8 mouse cellular contexts compared by ENCODE assay signal in genomic region chr14:30008733-30009575, GRCm38 (mm10). TPM values are rescaled to one million over a fixed set of nuclear protein-coding genes. Genes with fewer than 3 reads are reported as not detected.
A peak's percentile ranks its signal among the peaks of the same experiment; 100 is the strongest.
DNase-seq lines count a peak whose midpoint lies in the region; ATAC-seq lines count a peak whose summit lies in the region.

Gene Il17rb, minus strand, starts transcription at chr14:30008896.
Gene Chdh, plus strand, starts transcription at chr14:30009023.

- no peaks in the 10 kb centered on the region for H3K9me3 ChIP-seq in intestine, embryonic 16.5 days (ENCODE audit: control insufficient read depth, low read length)
- H3K9me3 ChIP-seq in liver, embryonic 11.5 days (ENCODE audit: control insufficient read depth, low read length) = no peaks in the 10 kb centered on the region
- H3K9me3 ChIP-seq in midbrain, embryonic 16.5 days (replicated peaks; ENCODE audit: control insufficient read depth, low read length, poor library complexity, severe bottlenecking) = no peaks in the 10 kb centered on the region

- peak; percentile 22 to 39 for DNase-seq in layer of hippocampus, adult 18-20 months (ENCODE audit: low spot score in 2 of 2)
- DNase-seq in layer of hippocampus, adult 9-10 months (ENCODE audit: low spot score) = no peak
- DNase-seq in cerebellum, postnatal 36 days = peak; percentile 31 to 55
- peak; percentile 43 to 57 for DNase-seq in gastrocnemius, postnatal 4 days (ENCODE audit: low spot score in 2 of 2)
- peak; percentile 49 for DNase-seq in liver, embryonic 11.5 days (ENCODE audit: low spot score)
- DNase-seq in thymus, postnatal 10 days (ENCODE audit: low spot score in 2 of 2) = peak; percentile 39 to 44

- H3K36me3 ChIP-seq in intestine, embryonic 16.5 days (ENCODE audit: control insufficient read depth, insufficient read depth, low read length) = no peaks in the 10 kb centered on the region
- no peaks in the 10 kb centered on the region for H3K36me3 ChIP-seq in liver, embryonic 11.5 days (ENCODE audit: control insufficient read depth, insufficient read depth, low read length)
- H3K36me3 ChIP-seq in midbrain, embryonic 16.5 days (ENCODE audit: control insufficient read depth, insufficient read depth, low read length) = no peaks in the 10 kb centered on the region

- peak within 1 kb of the TSS; percentile 42 for H3K9ac ChIP-seq in intestine, embryonic 16.5 days (ENCODE audit: low read depth, low read length)
- no peak within 1 kb of the TSS for H3K9ac ChIP-seq in liver, embryonic 11.5 days (ENCODE audit: low read depth, low read length)
- H3K9ac ChIP-seq in midbrain, embryonic 16.5 days (ENCODE audit: low read depth, low read length) = peak within 1 kb of the TSS; percentile 59

- H3K4me3 ChIP-seq in intestine, embryonic 16.5 days (ENCODE audit: low read length) = peak within 1 kb of the TSS; percentile 45
- H3K4me3 ChIP-seq in liver, embryonic 11.5 days (ENCODE audit: low read depth, low read length) = peak within 1 kb of the TSS; percentile 50
- H3K4me3 ChIP-seq in midbrain, embryonic 16.5 days (ENCODE audit: low read depth, low read length) = peak within 1 kb of the TSS; percentile 41

- peaks cover 17% of the 10 kb centered on the region for H3K4me1 ChIP-seq in intestine, embryonic 16.5 days (ENCODE audit: control insufficient read depth, insufficient read depth, low read length)
- no peaks in the 10 kb centered on the region; the same call in 1 of the 2 replicates for H3K4me1 ChIP-seq in liver, embryonic 11.5 days (replicated peaks; ENCODE audit: control insufficient read depth, insufficient read depth, low read length)
- H3K4me1 ChIP-seq in midbrain, embryonic 16.5 days (ENCODE audit: control insufficient read depth, insufficient read depth, low read length) = peaks cover 3% of the 10 kb centered on the region

- peak within 1 kb of the TSS; percentile 68 for H3K4me2 ChIP-seq in intestine, embryonic 16.5 days (ENCODE audit: low read depth, low read length)
- peak within 1 kb of the TSS; percentile 74 for H3K4me2 ChIP-seq in liver, embryonic 11.5 days
- H3K4me2 ChIP-seq in midbrain, embryonic 16.5 days (ENCODE audit: low read length) = peak within 1 kb of the TSS; percentile 73

- 0 out of 2 replicates have a peak within 1 kb of the TSS, but pooled peaks have one; percentile 15 for H3K27ac ChIP-seq in intestine, embryonic 16.5 days (ENCODE audit: low read length)
- no peak within 1 kb of the TSS for H3K27ac ChIP-seq in liver, embryonic 11.5 days (ENCODE audit: low read depth, low read length)
- no peak within 1 kb of the TSS for H3K27ac ChIP-seq in midbrain, embryonic 16.5 days (ENCODE audit: low read length)

- peaks cover 5% of the 10 kb centered on the region; the same call in 1 of the 2 replicates for H3K27me3 ChIP-seq in intestine, embryonic 16.5 days (replicated peaks; ENCODE audit: control insufficient read depth, insufficient read depth, low read length)
- H3K27me3 ChIP-seq in liver, embryonic 11.5 days (replicated peaks; ENCODE audit: control insufficient read depth, insufficient read depth, low read length) = peaks cover 25% of the 10 kb centered on the region
- peaks cover 5% of the 10 kb centered on the region for H3K27me3 ChIP-seq in midbrain, embryonic 16.5 days (ENCODE audit: control insufficient read depth, insufficient read depth, low read depth, low read length)

- 9% methylated on average over 54 of the region's 54 CpGs for WGBS in intestine, embryonic 16.5 days
- 8% methylated on average over 54 of the region's 54 CpGs for WGBS in liver, embryonic 11.5 days
- 10% methylated on average over 51 of the region's 54 CpGs for WGBS in midbrain, embryonic 16.5 days

- peak; percentile 90 for ATAC-seq in intestine, embryonic 16.5 days
- peak; percentile 54; the same call in 1 of the 2 replicates for ATAC-seq in liver, embryonic 11.5 days (replicated peaks; ENCODE audit: low FRiP score)
- ATAC-seq in midbrain, embryonic 16.5 days = peak; percentile 72

RNA-seq across cellular contexts. Expression of gene Il17rb, which starts in this region (rescaled TPM):
- 1 to 10 TPM; 1.0 to 1.3 TPM for total RNA-seq in layer of hippocampus, adult 18-20 months (2021)
- total RNA-seq in gastrocnemius, postnatal 4 days (2021) = under 1 TPM in 1 of 2 experiments, not detected in 1; 0.12 TPM
- polyA plus RNA-seq in intestine, embryonic 16.5 days (2015; fragmentation: Nextera tagmentation; extraction: Ambion mirVana) = 0.77 and 0.92 TPM in 2 replicates
- polyA plus RNA-seq in liver, embryonic 11.5 days (2014; fragmentation: Nextera tagmentation; extraction: Ambion mirVana) = 1.0 and 1.1 TPM in 2 replicates
- 1.8 and 2.4 TPM in 2 replicates for polyA plus RNA-seq in midbrain, embryonic 16.5 days (2015; fragmentation: Nextera tagmentation; extraction: Ambion mirVana)

RNA-seq across cellular contexts. Expression of gene Chdh, which starts in this region (rescaled TPM):
- 1 to 10 TPM; 3.2 TPM for total RNA-seq in layer of hippocampus, adult 18-20 months (2021)
- under 1 TPM; 0.32 to 0.54 TPM for total RNA-seq in gastrocnemius, postnatal 4 days (2021)
- polyA plus RNA-seq in intestine, embryonic 16.5 days (2015; fragmentation: Nextera tagmentation; extraction: Ambion mirVana) = 2.1 TPM in 2 replicates
- polyA plus RNA-seq in liver, embryonic 11.5 days (2014; fragmentation: Nextera tagmentation; extraction: Ambion mirVana) = 0.15 and 0.22 TPM in 2 replicates
- 0.37 and 1.0 TPM in 2 replicates for polyA plus RNA-seq in midbrain, embryonic 16.5 days (2015; fragmentation: Nextera tagmentation; extraction: Ambion mirVana)

Comparison
In these comparisons a context has a peak if more than half of its experiments do, and no peak if none do; other contexts are left out.
1. Peak in DNase-seq in gastrocnemius, postnatal 4 days; RNA of the genes that start here not detected or under 1 TPM.